Mouse (Mus musculus): ENCODE measurements at regions not wholly inside any gene's neighbourhood (a gene's known extent, or its start where the extent isn't known, plus 50 kb on each side); places are given as distances from the start of the nearest gene placed in this dataset.

DNA sequence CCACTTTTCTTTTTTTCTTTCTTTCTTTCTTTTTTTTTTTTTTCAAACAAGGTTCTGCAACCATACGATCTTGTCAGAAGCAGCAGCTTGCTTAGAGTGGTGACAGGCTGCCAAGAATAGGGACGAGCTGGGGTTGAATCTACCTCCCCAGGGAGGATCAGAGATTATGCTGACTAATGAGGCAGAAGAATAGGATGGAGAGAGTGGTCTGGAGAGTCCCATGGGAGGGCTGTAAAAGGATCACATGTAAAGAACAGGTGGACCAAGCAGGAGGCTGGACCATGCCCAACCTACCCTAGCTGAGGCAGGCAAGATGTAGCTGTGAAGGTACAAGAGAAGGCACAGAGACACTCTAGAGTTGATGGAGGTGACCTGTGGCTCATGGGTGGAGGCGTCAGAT is 274.4 kb upstream of the Trpc7 start:
- no peak for TF ChIP-seq POLR2A (IDR thresholded peaks at IDR 0.05; ENCODE audit: control insufficient read depth, extremely low read depth, insufficient read depth, low read length, poor library complexity)
- no peak for TF ChIP-seq CTCF (IDR thresholded peaks at IDR 0.05; ENCODE audit: borderline replicate concordance, control insufficient read depth, extremely low read depth, insufficient read depth, low read length, poor library complexity)
